Mouse (Mus musculus): Measurements from ENCODE around the gene Raly. TPM values are rescaled to one million over a fixed set of nuclear protein-coding genes. Genes with fewer than 3 reads are reported as not detected.
"Not testable (repeated sequence)": the region's sequence is repeated elsewhere in the genome, so short reads cannot be mapped to it uniquely, and the experiment has no call there.

The Raly gene
- total RNA-seq, 2 experiments from 2014 or later: 190 to 194 TPM

- DNase-seq (ENCODE audit: low spot score in 2 of 2): no peak
Observed at GRCm38 (mm10) chr2:154834149-154834865, 43.4 kb downstream of the Raly start.

GRCm38 (mm10) chr2:154836537-154836936 lies 45.6 kb downstream of the Raly start:
- DNase-seq (ENCODE audit: low spot score in 2 of 2): no peak

GRCm38 (mm10) chr2:154848086-154848485 lies 57.2 kb downstream of the Raly start:
- DNase-seq (ENCODE audit: low spot score in 2 of 2): no peak

GRCm38 (mm10) chr2:154855383-154855782 lies 64.5 kb downstream of the Raly start:
- DNase-seq (ENCODE audit: low spot score in 2 of 2): peak; percentile 46 to 58

GRCm38 (mm10) chr2:154863672-154864071 lies 72.8 kb downstream of the Raly start:
- DNase-seq (ENCODE audit: low spot score in 2 of 2): no peak

- DNase-seq (ENCODE audit: low spot score in 2 of 2): no peak
Observed at GRCm38 (mm10) chr2:154865696-154866095, 74.8 kb downstream of the Raly start.

- DNase-seq (ENCODE audit: low spot score in 2 of 2): no peak
Observed at GRCm38 (mm10) chr2:154868106-154868505, 77.2 kb downstream of the Raly start.

- DNase-seq (ENCODE audit: low spot score in 2 of 2): no peak
Observed at GRCm38 (mm10) chr2:154869954-154870641, 79.2 kb downstream of the Raly start.

GRCm38 (mm10) chr2:154876621-154877020 lies 85.7 kb downstream of the Raly start:
- no peak for DNase-seq (ENCODE audit: low spot score in 2 of 2)

GRCm38 (mm10) chr2:154891585-154891984 lies 100.7 kb downstream of the Raly start:
- DNase-seq (ENCODE audit: low spot score in 2 of 2): no peak

- DNase-seq (ENCODE audit: low spot score in 2 of 2): peak; percentile 91 to 92
Observed at GRCm38 (mm10) chr2:154892201-154893044, 101.5 kb downstream of the Raly start, which contains the start of gene Eif2s2. TSS of gene Eif2s2 (minus strand) at chr2:154892935.

- no peak for DNase-seq (ENCODE audit: low spot score in 2 of 2)
Observed at GRCm38 (mm10) chr2:154893045-154893385, 102.1 kb downstream of the Raly start.

GRCm38 (mm10) chr2:154893548-154893947 lies 102.7 kb downstream of the Raly start:
- DNase-seq (ENCODE audit: low spot score in 2 of 2): no peak

GRCm38 (mm10) chr2:154899004-154899403 lies 108.1 kb downstream of the Raly start:
- not testable (repeated sequence) for DNase-seq (ENCODE audit: low spot score in 2 of 2)

- not testable (repeated sequence) for DNase-seq (ENCODE audit: low spot score in 2 of 2)
Observed at GRCm38 (mm10) chr2:154899412-154899811, 108.5 kb downstream of the Raly start.

- DNase-seq (ENCODE audit: low spot score in 2 of 2): no peak
Observed at GRCm38 (mm10) chr2:154902111-154902510, 111.2 kb downstream of the Raly start.

GRCm38 (mm10) chr2:154905796-154906195 lies 114.9 kb downstream of the Raly start:
- DNase-seq (ENCODE audit: low spot score in 2 of 2): no peak

GRCm38 (mm10) chr2:154908223-154908622 lies 117.3 kb downstream of the Raly start:
- not testable (repeated sequence) for DNase-seq (ENCODE audit: low spot score in 2 of 2)

GRCm38 (mm10) chr2:154909789-154910188 lies 118.9 kb downstream of the Raly start:
- DNase-seq (ENCODE audit: low spot score in 2 of 2): no peak

- no peak for DNase-seq (ENCODE audit: low spot score in 2 of 2)
Observed at GRCm38 (mm10) chr2:154915922-154916541, 125.1 kb downstream of the Raly start.

GRCm38 (mm10) chr2:154916547-154916946 lies 125.7 kb downstream of the Raly start:
- DNase-seq (ENCODE audit: low spot score in 2 of 2): no peak
